Mouse (Mus musculus): Measurements from ENCODE around the gene Clec18a. TPM values are rescaled to one million over a fixed set of nuclear protein-coding genes. Genes with fewer than 3 reads are reported as not detected.

Gene Clec18a
- polyA plus RNA-seq, 1 experiment from 2014 or later = not detected

- Histone ChIP-seq H3K9ac (ENCODE audit: low read length) (no peak overlapping the region), H3K36me3 (ENCODE audit: control insufficient read depth, insufficient read depth, low read length) (peaks cover 35% of the 10 kb centered on the region), H3K4me1 (replicated peaks; ENCODE audit: control insufficient read depth, insufficient read depth) (peaks cover 4% of the 10 kb centered on the region; the same call in 1 of the 2 replicates), H3K27me3 (ENCODE audit: control insufficient read depth, insufficient read depth, low read length) (no peaks in the 10 kb centered on the region), H3K27ac (replicated peaks) (no peak overlapping the region), H3K9me3 (ENCODE audit: control insufficient read depth, low read length) (no peaks in the 10 kb centered on the region), H3K4me3 (ENCODE audit: low read depth, low read length) (no peak overlapping the region), H3K4me2 (replicated peaks; ENCODE audit: low read depth) (no peak overlapping the region)
- DNase-seq (ENCODE audit: low spot score) = no peak
- no peak for TF ChIP-seq EP300 (optimal IDR thresholded peaks at IDR 0.05)
- no peak for TF ChIP-seq CTCF (IDR thresholded peaks at IDR 0.05; ENCODE audit: low read depth)
- no peak for ATAC-seq (ENCODE audit: low FRiP score, low TSS enrichment)
- WGBS = 84% methylated on average over 17 of the region's 17 CpGs
These were observed 37.1 kb downstream of the Clec18a start for GRCm38 (mm10) chr8:111055031-111055634.

GRCm38 (mm10) chr8:111053827-111054518 lies 38.3 kb downstream of the Clec18a start:
- H3K27me3 ChIP-seq (ENCODE audit: control insufficient read depth, insufficient read depth, low read length) = no peaks in the 10 kb centered on the region
- peaks cover 44% of the 10 kb centered on the region for H3K36me3 ChIP-seq (ENCODE audit: control insufficient read depth, insufficient read depth, low read length)
- ATAC-seq (ENCODE audit: low FRiP score, low TSS enrichment) (no peak), DNase-seq (ENCODE audit: low spot score) (no peak)
- H3K9ac ChIP-seq (ENCODE audit: low read length) = no peak overlapping the region
- no peak overlapping the region for H3K27ac ChIP-seq (replicated peaks)
- no peak overlapping the region for H3K4me3 ChIP-seq (ENCODE audit: low read depth, low read length)
- 91% methylated on average over 12 of the region's 12 CpGs for WGBS
- no peak for TF ChIP-seq EP300 (optimal IDR thresholded peaks at IDR 0.05)
- TF ChIP-seq CTCF (IDR thresholded peaks at IDR 0.05; ENCODE audit: low read depth) = no peak
- no peaks in the 10 kb centered on the region for H3K9me3 ChIP-seq (ENCODE audit: control insufficient read depth, low read length)
- H3K4me2 ChIP-seq (replicated peaks; ENCODE audit: low read depth) = no peak overlapping the region
- H3K4me1 ChIP-seq (replicated peaks; ENCODE audit: control insufficient read depth, insufficient read depth) = peaks cover 4% of the 10 kb centered on the region; the same call in 1 of the 2 replicates

- Histone ChIP-seq H3K9ac (ENCODE audit: low read length) (no peak overlapping the region), H3K4me2 (replicated peaks; ENCODE audit: low read depth) (no peak overlapping the region), H3K27me3 (ENCODE audit: control insufficient read depth, insufficient read depth, low read length) (no peaks in the 10 kb centered on the region), H3K27ac (replicated peaks) (no peak overlapping the region), H3K4me3 (ENCODE audit: low read depth, low read length) (no peak overlapping the region), H3K4me1 (replicated peaks; ENCODE audit: control insufficient read depth, insufficient read depth) (no peaks in the 10 kb centered on the region), H3K9me3 (ENCODE audit: control insufficient read depth, low read length) (no peaks in the 10 kb centered on the region), H3K36me3 (ENCODE audit: control insufficient read depth, insufficient read depth, low read length) (peaks cover 56% of the 10 kb centered on the region)
- DNase-seq (ENCODE audit: low spot score) (no peak), ATAC-seq (ENCODE audit: low FRiP score, low TSS enrichment) (no peak)
- 92% methylated on average over 7 of the region's 7 CpGs for WGBS
- TF ChIP-seq EP300 (optimal IDR thresholded peaks at IDR 0.05) = no peak
- TF ChIP-seq CTCF (IDR thresholded peaks at IDR 0.05; ENCODE audit: low read depth) = no peak
These were observed 43.1 kb downstream of the Clec18a start for GRCm38 (mm10) chr8:111049106-111049505.

- Histone ChIP-seq H3K27me3 (ENCODE audit: control insufficient read depth, insufficient read depth, low read length) (no peaks in the 10 kb centered on the region), H3K9ac (ENCODE audit: low read length) (no peak overlapping the region), H3K9me3 (ENCODE audit: control insufficient read depth, low read length) (no peaks in the 10 kb centered on the region), H3K4me3 (ENCODE audit: low read depth, low read length) (no peak overlapping the region), H3K27ac (replicated peaks) (no peak overlapping the region), H3K4me2 (replicated peaks; ENCODE audit: low read depth) (no peak overlapping the region), H3K4me1 (replicated peaks; ENCODE audit: control insufficient read depth, insufficient read depth) (no peaks in the 10 kb centered on the region), H3K36me3 (ENCODE audit: control insufficient read depth, insufficient read depth, low read length) (peaks cover 53% of the 10 kb centered on the region)
- ATAC-seq (ENCODE audit: low FRiP score, low TSS enrichment) (no peak), DNase-seq (ENCODE audit: low spot score) (no peak)
- WGBS = 87% methylated on average over 2 of the region's 2 CpGs
- no peak for TF ChIP-seq EP300 (optimal IDR thresholded peaks at IDR 0.05)
- TF ChIP-seq CTCF (IDR thresholded peaks at IDR 0.05; ENCODE audit: low read depth) = no peak
These were observed 43.5 kb downstream of the Clec18a start for GRCm38 (mm10) chr8:111048694-111049093.

- Histone ChIP-seq H3K9me3 (ENCODE audit: control insufficient read depth, low read length) (no peaks in the 10 kb centered on the region), H3K4me3 (ENCODE audit: low read depth, low read length) (no peak overlapping the region), H3K9ac (ENCODE audit: low read length) (no peak overlapping the region), H3K27ac (replicated peaks) (no peak overlapping the region), H3K27me3 (ENCODE audit: control insufficient read depth, insufficient read depth, low read length) (no peaks in the 10 kb centered on the region), H3K4me1 (replicated peaks; ENCODE audit: control insufficient read depth, insufficient read depth) (no peaks in the 10 kb centered on the region), H3K4me2 (replicated peaks; ENCODE audit: low read depth) (no peak overlapping the region), H3K36me3 (ENCODE audit: control insufficient read depth, insufficient read depth, low read length) (peaks cover 49% of the 10 kb centered on the region)
- no peak for DNase-seq (ENCODE audit: low spot score)
- TF ChIP-seq CTCF (IDR thresholded peaks at IDR 0.05; ENCODE audit: low read depth) (peak; percentile 47), EP300 (optimal IDR thresholded peaks at IDR 0.05) (no peak)
- WGBS = 50% methylated on average over 2 of the region's 2 CpGs
- no peak for ATAC-seq (ENCODE audit: low FRiP score, low TSS enrichment)
These were observed 48.1 kb downstream of the Clec18a start for GRCm38 (mm10) chr8:111044003-111044734.

Data from stomach, postnatal 0 days (tissue).